ENCODE assay signal across 10 mouse cellular contexts in the genomic region with DNA sequence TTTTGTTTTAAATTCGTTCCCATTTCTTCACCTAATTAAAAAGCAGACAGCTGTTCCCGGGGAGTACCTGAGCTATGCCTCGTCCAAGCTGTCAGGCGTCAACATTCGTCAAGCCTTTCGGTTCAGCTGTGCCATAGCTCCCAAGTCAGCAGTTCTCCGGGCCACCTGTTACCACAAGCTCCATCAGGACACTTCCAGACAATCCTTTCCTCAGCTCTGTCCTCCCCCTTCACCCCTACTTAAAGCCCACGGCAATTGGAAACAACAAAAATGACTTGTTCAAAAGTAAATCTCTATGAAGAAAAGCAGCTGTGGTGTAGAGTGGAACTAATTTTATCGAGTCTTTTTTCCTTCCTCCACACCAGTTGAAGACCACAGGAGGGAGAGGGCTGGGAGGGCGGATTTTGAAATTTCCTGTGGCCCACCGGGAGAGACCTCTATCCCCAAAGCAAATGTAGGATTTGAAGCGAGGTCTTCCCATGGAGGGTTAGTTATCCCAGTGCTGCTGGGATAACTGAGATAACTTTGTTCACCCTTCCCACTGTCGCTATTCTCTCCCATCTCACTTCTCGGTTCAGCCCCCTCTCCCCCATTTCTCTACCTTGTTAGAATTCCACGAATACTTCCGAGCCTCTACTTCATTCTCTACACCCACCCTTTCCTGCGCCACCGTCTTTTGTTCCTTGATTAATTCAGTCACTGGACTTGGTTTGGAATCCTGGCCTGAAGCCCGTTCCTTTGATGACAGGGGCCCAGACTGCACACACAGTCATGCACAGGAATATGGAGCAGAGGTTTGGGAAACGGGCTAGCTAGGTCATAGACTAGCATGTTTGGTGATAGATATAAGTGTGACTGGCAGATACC.
DNase-seq lines count a peak whose midpoint lies in the region; ATAC-seq lines count a peak whose summit lies in the region.
"Had no signal": no experiment of that assay in that cellular context is flagged by ENCODE, and none has a peak within 500 bp of the region (broad histone marks: within the 10 kb centered on the region; RNA-seq: fewer than 3 reads in every experiment).

No protein-coding gene starts in this region.

- 0 out of 2 replicates have a peak, but pooled peaks have one; percentile 17 for ATAC-seq in heart, embryonic 14.5 days (ENCODE audit: insufficient number of reproducible peaks, insufficient read depth, low FRiP score, low read depth)
- peak; percentile 44; the same call in 1 of the 2 replicates for ATAC-seq in neural tube, embryonic 12.5 days (ENCODE audit: low FRiP score, low read depth)
- peak; percentile 64 for ATAC-seq in hindbrain, embryonic 14.5 days (ENCODE audit: low FRiP score)

- peak overlapping the region; percentile 52 for H3K4me2 ChIP-seq in heart, embryonic 14.5 days (ENCODE audit: low read length)
- H3K4me2 ChIP-seq in neural tube, embryonic 12.5 days (replicated peaks) = no peak overlapping the region
- peak overlapping the region; percentile 13; the same call in 1 of the 2 replicates for H3K4me2 ChIP-seq in hindbrain, embryonic 14.5 days (replicated peaks)

- H3K4me3 ChIP-seq in heart, embryonic 14.5 days (ENCODE audit: control insufficient read depth in 1 of 2, insufficient read depth in 1 of 2, low read depth in 1 of 2, low read length in 2 of 2) = no peak overlapping the region
- no peak overlapping the region for H3K4me3 ChIP-seq in neural tube, embryonic 12.5 days
- H3K4me3 ChIP-seq in hindbrain, embryonic 14.5 days (replicated peaks; ENCODE audit: low read length) = no peak overlapping the region
- H3K4me3 ChIP-seq: left cerebral cortex, adult 2 months had no signal

- WGBS in heart, embryonic 14.5 days = 37% methylated on average over 20 of the region's 20 CpGs
- 54% methylated on average over 20 of the region's 20 CpGs for WGBS in neural tube, embryonic 12.5 days
- 43% methylated on average over 20 of the region's 20 CpGs for WGBS in hindbrain, embryonic 14.5 days

- peak overlapping the region in 1 of 2 experiments; percentile 42; a peak in 2 of 4 replicates for H3K27ac ChIP-seq in heart, embryonic 14.5 days (replicated peaks in 1 of 2; ENCODE audit: control insufficient read depth in 1 of 2, insufficient read depth in 1 of 2, low read depth in 2 of 2, low read length in 2 of 2)
- no peak overlapping the region for H3K27ac ChIP-seq in neural tube, embryonic 12.5 days
- H3K27ac ChIP-seq in hindbrain, embryonic 14.5 days = no peak overlapping the region
- H3K27ac ChIP-seq: left cerebral cortex, adult 2 months had no signal

- H3K9ac ChIP-seq in heart, embryonic 14.5 days (ENCODE audit: low read length) = no peak overlapping the region
- no peak overlapping the region for H3K9ac ChIP-seq in neural tube, embryonic 12.5 days
- no peak overlapping the region for H3K9ac ChIP-seq in hindbrain, embryonic 14.5 days

- peaks cover 7 to 25% of the 10 kb centered on the region in 2 experiments for H3K4me1 ChIP-seq in heart, embryonic 14.5 days (ENCODE audit: control insufficient read depth in 2 of 2, insufficient read depth in 2 of 2, low read length in 2 of 2)
- H3K4me1 ChIP-seq in neural tube, embryonic 12.5 days = no peaks in the 10 kb centered on the region
- peaks cover 5% of the 10 kb centered on the region; the same call in 1 of the 2 replicates for H3K4me1 ChIP-seq in hindbrain, embryonic 14.5 days (replicated peaks; ENCODE audit: control insufficient read depth, insufficient read depth, low read length)

- no peak for DNase-seq in heart, adult 11 months
- no peak for DNase-seq in neural tube, embryonic 10.5 days (ENCODE audit: extremely low spot score, low spot score)
- no peak for DNase-seq in hindbrain, embryonic 14.5 days (ENCODE audit: low spot score)
- DNase-seq in skeletal muscle tissue, adult 2 months (ENCODE audit: low read depth, low spot score) = peak; percentile 6
- no peak for DNase-seq in layer of hippocampus, adult 9-11 months
- DNase-seq in adrenal gland, adult (ENCODE audit: inconsistent age in 2 of 2, low spot score in 1 of 2) = no peak
- DNase-seq: lung, postnatal 4 days had no signal

- no peaks in the 10 kb centered on the region for H3K27me3 ChIP-seq in heart, embryonic 14.5 days (ENCODE audit: control insufficient read depth, insufficient read depth, low read length)
- H3K27me3 ChIP-seq in neural tube, embryonic 12.5 days (replicated peaks) = no peaks in the 10 kb centered on the region
- H3K27me3 ChIP-seq in hindbrain, embryonic 14.5 days (ENCODE audit: control insufficient read depth, insufficient read depth, low read length) = no peaks in the 10 kb centered on the region

- no peaks in the 10 kb centered on the region for H3K9me3 ChIP-seq in heart, embryonic 14.5 days (ENCODE audit: control insufficient read depth, low read length)
- H3K9me3 ChIP-seq in neural tube, embryonic 12.5 days = no peaks in the 10 kb centered on the region
- H3K9me3 ChIP-seq in hindbrain, embryonic 14.5 days (ENCODE audit: control insufficient read depth, low read length) = no peaks in the 10 kb centered on the region

- no peaks in the 10 kb centered on the region for H3K36me3 ChIP-seq in heart, embryonic 14.5 days (ENCODE audit: control insufficient read depth, insufficient read depth, low read length)
- no peaks in the 10 kb centered on the region for H3K36me3 ChIP-seq in neural tube, embryonic 12.5 days
- H3K36me3 ChIP-seq in hindbrain, embryonic 14.5 days (replicated peaks; ENCODE audit: control insufficient read depth, insufficient read depth) = no peaks in the 10 kb centered on the region
